Mouse (Mus musculus) brown adipose tissue, adult 24 weeks (tissue): ENCODE measurements around the gene Grk2. TPM values are rescaled to one million over a fixed set of nuclear protein-coding genes. Genes with fewer than 3 reads are reported as not detected.
"Not testable (repeated sequence)": the region's sequence is repeated elsewhere in the genome, so short reads cannot be mapped to it uniquely, and the experiment has no call there.

Experiments used
- H3K27ac ChIP-seq: fragments of 200-500 bp; replicated peaks from 2 replicates; pipeline ENCODE4 v1.5.1; 2012; ENCODE audit warnings: low read depth, mild to moderate bottlenecking, low read length
- H3K4me1 ChIP-seq: fragments of 200-500 bp; 2 replicates; pipeline ENCODE4 v1.6.1; 2012; ENCODE audit warnings: low read length, mixed read lengths; ENCODE audit not compliant: control insufficient read depth, insufficient read depth, insufficient read length
- H3K4me3 ChIP-seq: fragments of 200-500 bp; 2 replicates; pipeline ENCODE4 v1.5.1; 2012; ENCODE audit warnings: low read depth, mild to moderate bottlenecking, low read length, moderate library complexity; ENCODE audit not compliant: insufficient read depth
- polyA plus RNA-seq: library from polyadenylated mRNA; stranded (reverse); fragments of >200 nt; gene quantifications from 2 replicates; pipeline ENCODE4 v1.2.4, GENCODE M21; 2012; ENCODE audit not compliant: missing spikeins, insufficient read depth, insufficient read length

The Grk2 gene
- polyA plus RNA-seq, 1 experiment = 30.7 TPM

- H3K4me3 ChIP-seq = no peak overlapping the region
- H3K27ac ChIP-seq = no peak overlapping the region
- H3K4me1 ChIP-seq = no peaks in the 10 kb centered on the region
Measured at GRCm38 (mm10) chr19:4265956-4266355, 40.1 kb downstream of the Grk2 start.

- H3K27ac ChIP-seq = no peak overlapping the region
- H3K4me3 ChIP-seq = no peak overlapping the region
- no peaks in the 10 kb centered on the region for H3K4me1 ChIP-seq
Measured at GRCm38 (mm10) chr19:4264171-4264780, 41.7 kb downstream of the Grk2 start.

DNA sequence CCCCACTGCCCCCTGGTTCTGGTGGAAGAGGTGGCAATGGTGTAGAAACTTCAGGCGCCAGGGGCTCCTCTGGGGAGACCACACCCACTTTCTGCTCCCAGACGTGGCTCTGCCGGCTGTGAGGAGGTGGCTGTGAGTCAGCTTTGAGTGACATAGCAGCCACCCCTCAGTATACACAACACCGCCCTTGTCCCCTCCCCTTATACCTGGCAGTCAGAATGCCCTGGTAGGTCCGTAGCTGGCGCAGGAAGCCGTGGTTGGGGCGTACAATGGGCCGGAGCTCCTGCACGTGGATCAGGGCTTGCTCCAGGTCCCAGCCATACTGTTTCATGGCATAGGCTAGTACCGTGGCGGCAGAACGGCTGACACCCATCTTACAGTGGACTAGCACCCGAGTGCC is 42.3 kb downstream of the Grk2 start:
- Histone ChIP-seq H3K4me3 (no peak overlapping the region), H3K27ac (no peak overlapping the region), H3K4me1 (no peaks in the 10 kb centered on the region)

GRCm38 (mm10) chr19:4262756-4263155 is 43.3 kb downstream of the Grk2 start:
- no peak overlapping the region for H3K4me3 ChIP-seq
- no peaks in the 10 kb centered on the region for H3K4me1 ChIP-seq
- no peak overlapping the region for H3K27ac ChIP-seq

- H3K4me3 ChIP-seq = no peak overlapping the region
- H3K4me1 ChIP-seq = no peaks in the 10 kb centered on the region
- H3K27ac ChIP-seq = no peak overlapping the region
Measured at GRCm38 (mm10) chr19:4261038-4261698, 44.9 kb downstream of the Grk2 start.

GRCm38 (mm10) chr19:4257897-4258252 is 48.1 kb downstream of the Grk2 start:
- peak overlapping the region; percentile 65 for H3K27ac ChIP-seq
- peak overlapping the region; percentile 55 for H3K4me3 ChIP-seq
- no peaks in the 10 kb centered on the region for H3K4me1 ChIP-seq

DNA sequence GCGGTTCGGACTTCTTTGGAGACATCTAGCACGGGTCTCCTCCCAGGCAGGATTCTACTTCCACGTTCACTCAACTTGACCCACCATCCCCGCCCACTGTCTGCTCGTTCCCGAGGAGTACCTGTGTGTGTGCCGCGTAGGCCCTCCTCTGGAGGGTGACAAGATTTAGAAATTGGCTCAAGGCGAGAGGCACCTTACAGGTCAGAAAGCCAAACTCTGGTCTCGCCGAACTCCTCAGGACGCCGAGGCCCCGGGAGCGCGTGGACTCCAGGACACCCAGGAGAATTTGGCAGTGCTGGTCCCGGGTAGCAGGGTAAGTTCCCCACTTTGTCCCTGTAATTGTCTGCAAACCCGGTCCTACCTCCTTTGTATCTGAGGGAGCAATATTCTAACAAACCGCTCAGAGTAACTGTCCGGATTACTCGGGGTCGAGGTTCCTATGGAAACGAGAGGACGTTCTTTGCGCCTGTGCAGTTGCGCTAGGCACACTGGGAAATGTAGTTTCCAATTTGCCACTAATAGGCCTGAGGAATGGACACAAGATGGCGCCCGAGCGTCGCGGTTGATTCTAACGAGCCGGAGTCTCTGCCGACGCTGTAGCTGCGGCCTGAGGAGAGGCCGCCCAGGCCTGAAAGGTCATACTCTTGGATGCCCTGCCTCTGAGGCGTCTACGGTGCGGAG is 48.7 kb downstream of the Grk2 start:
- H3K27ac ChIP-seq = peak overlapping the region; percentile 65

DNA sequence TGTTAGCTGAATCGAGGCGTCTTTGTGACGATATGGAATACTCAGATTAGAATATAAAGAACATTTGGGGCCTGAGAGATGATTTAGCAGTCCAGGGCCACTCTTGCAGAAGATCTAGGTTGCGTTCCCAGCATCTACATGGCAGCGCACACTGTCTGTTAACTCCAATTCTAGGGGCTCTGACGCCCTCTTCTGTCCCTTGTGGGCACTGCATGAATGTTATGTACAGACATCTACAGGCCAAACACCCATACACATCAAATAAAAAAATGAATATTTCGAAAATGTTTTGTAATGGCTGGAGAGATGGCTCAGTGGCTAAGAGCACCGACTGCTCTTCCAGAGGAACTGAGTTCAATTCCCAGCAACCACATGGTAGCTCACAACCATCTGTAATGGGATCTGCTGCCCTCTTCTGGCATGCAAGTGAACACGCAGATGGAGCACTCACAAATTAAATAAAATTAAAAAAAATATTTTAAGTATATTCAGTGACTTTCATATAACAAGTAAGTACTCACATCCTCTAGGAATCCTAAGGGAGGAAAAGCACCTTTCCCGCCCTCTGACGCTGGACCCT is 50.3 kb downstream of the Grk2 start:
- H3K27ac ChIP-seq = no peak overlapping the region
- no peak overlapping the region for H3K4me3 ChIP-seq
- no peaks in the 10 kb centered on the region for H3K4me1 ChIP-seq

More for the DNA sequence above, 48.7 kb downstream of the Grk2 start:
- no peaks in the 10 kb centered on the region for H3K4me1 ChIP-seq
- H3K4me3 ChIP-seq = peak overlapping the region; percentile 76

GRCm38 (mm10) chr19:4254230-4254629 is 51.8 kb downstream of the Grk2 start:
- H3K27ac ChIP-seq = no peak overlapping the region
- H3K4me3 ChIP-seq = no peak overlapping the region
- no peaks in the 10 kb centered on the region for H3K4me1 ChIP-seq

- not testable (repeated sequence) for H3K4me1 ChIP-seq, H3K27ac ChIP-seq, H3K4me3 ChIP-seq
Measured at GRCm38 (mm10) chr19:4248683-4249082, 57.3 kb downstream of the Grk2 start.

GRCm38 (mm10) chr19:4247010-4247409 is 59.0 kb downstream of the Grk2 start:
- no peak overlapping the region for H3K27ac ChIP-seq
- H3K4me1 ChIP-seq = no peaks in the 10 kb centered on the region
- H3K4me3 ChIP-seq = no peak overlapping the region

DNA sequence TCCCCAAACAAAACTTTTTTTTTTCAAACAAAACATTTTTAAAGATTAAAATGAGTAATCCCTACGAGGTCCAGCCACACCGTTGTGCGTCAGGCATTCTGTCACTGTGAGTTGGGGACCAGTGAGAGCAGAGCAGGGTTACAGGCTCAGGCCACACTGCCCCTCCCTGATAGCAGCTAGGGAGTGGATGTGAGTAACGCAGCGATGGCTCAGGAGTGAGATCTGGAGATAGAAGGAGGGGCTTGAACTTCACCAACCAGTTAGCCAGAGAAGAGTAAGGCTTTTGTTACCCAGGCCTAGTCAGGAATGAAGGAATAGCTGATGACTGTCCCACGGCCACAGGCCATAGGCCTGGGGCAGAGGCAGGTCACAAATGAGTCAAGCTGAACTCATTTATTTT is 61.2 kb downstream of the Grk2 start:
- Histone ChIP-seq H3K27ac (no peak overlapping the region), H3K4me1 (no peaks in the 10 kb centered on the region), H3K4me3 (no peak overlapping the region)

GRCm38 (mm10) chr19:4242416-4242815 is 63.6 kb downstream of the Grk2 start:
- no peak overlapping the region for H3K4me3 ChIP-seq
- no peak overlapping the region for H3K27ac ChIP-seq
- H3K4me1 ChIP-seq = no peaks in the 10 kb centered on the region

- H3K4me1 ChIP-seq = no peaks in the 10 kb centered on the region
- no peak overlapping the region for H3K4me3 ChIP-seq
- no peak overlapping the region for H3K27ac ChIP-seq
Measured at GRCm38 (mm10) chr19:4240247-4240668, 65.8 kb downstream of the Grk2 start.
